Mouse (Mus musculus) Muller cell, postnatal 12 days (primary cell): ENCODE data around the gene Ptgdr.
"Not testable (repeated sequence)": the region's sequence is repeated elsewhere in the genome, so short reads cannot be mapped to it uniquely, and the experiment has no call there.

Source experiments
- DNase-seq: peaks from one replicate; pipeline ENCODE4 v3.0.0-alpha.2; 2015; ENCODE audit errors: inconsistent ontology term

Gene Ptgdr

GRCm38 (mm10) chr14:44858868-44859613, at the start of gene Ptgdr:
Gene Ptgdr (minus strand): TSS chr14:44859375.
- no peak for DNase-seq

DNA sequence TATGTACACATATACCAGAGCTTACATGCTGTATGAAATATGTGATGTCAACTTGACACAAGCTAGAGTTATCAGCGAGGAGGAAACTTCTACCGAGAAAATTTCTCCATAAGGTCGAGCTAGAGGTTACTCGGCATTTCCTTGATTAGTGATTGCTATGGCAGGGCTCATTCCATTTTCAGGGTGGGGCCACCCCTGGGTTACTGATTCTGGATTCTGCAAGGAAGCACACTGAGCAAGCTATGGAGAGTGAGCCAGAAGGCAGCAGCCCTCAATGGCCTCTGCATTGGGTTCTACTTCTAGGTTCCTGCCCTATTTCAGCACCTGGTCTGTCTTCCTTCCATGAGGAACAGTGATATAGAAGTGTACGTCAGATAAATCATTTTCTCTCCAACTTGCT, 48.6 kb upstream of the Ptgdr start:
- no peak for DNase-seq

DNA sequence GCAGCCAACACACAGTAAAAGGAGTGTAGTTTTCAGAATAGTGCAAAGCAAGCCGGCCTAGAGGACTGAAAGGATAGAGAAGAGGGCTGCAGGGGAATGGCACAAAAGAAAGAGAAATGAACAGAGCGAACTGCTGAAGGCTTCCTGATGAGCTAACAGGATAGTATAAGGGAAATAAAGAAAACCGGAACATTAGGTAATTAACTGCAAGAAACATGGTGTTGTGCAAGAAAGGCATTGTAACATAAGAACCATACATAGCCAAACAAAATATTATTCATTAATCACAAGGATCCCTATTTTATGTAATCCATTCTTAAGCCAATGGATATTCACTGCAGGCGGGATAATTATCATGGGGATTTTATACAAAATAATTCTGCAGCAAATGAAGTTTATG, 45.0 kb upstream of the Ptgdr start:
- no peak for DNase-seq

DNA sequence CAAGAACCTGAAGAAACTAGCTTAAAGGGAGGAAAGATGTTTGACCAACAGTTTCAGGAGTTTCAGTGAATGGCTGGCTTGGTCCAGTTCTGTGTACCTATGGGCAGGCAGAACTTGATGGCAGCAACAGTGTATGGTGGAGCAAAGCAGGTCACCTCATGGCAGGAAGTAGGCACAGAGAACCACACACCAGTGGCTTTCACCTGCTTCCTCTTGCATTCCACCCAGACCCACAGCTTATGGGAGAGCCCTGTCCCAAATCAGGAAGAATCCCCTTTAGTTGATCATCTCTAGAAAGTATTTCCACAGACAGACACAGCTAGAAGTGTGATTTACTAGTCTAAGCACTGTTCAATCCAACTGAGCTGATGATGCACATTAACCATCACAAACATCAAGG, 42.6 kb upstream of the Ptgdr start:
- DNase-seq = not testable (repeated sequence)

DNA sequence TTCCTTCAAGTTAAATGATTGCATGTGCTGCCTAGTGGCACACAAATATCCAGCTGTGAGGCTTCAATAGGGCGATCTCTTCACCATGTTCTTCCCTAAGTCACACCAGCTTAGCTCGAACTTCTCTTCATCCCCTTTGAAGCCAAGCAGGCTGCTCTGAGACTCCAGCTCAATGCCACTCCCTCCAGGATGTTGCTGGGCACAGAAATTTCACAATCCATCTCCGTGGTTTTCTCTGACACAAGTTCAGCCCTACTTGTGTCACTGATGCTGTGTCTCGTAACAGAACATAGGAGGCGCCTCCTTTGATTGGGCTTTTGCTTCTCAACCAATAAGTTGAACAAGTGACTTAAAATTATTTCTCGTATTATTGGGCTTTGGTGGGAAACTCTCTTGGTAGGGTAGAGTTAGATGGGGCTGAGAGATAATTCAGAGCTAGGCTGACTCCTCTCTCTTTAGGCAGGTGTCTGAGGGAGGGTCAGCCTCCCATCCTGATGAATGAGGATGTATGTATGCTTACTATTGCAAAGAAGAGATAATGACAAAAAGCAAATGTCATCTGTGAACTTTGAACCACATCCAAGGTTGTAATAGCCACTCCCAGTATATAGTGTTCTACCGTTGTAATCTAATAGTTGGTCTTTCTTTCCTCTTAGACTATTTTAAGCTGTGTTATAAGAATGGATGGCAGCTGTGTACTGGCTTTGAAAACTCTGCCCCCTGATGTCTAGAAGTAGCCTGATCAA, 32.4 kb upstream of the Ptgdr start:
- no peak for DNase-seq

GRCm38 (mm10) chr14:44869686-44870085, 10.5 kb upstream of the Ptgdr start:
- DNase-seq = no peak

DNA sequence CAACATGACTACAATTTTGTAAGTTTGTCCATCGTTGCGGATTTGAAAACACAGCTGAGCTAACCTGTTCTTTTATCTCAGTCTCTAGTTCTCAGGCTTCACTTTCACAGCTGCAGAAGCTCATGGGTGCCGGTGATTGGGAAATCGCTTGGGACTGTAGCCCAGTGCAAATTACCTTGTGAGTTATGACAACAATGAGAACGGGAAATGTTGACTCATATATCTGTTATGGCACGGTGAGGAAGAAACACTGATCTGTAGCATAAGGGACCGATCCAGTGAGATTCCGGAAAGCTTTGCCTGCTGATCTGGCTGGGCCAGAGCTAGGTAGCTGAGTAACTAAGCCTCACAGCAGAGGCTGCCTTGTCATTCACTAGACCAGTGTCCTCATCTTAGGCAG, 6.5 kb upstream of the Ptgdr start:
- DNase-seq = no peak

DNA sequence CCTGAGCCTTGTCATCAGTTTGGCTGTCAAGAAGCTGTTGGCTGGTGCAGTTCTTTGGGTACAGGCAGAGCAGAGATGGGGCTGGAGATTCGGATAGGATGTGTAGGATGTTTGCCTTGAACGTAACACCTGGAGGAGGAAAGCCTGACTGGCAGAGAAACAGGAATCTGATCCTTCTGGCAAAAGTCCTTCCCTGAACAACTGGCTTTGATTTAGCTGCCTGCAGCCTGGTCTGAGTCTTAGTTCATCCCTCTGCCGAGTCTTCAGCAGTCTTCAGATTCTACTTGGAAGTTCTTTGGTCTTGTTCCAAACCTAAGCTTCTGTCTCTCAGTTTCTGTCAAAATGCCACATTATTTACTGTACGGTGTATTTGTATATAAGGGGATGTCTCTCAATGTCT, 3.9 kb upstream of the Ptgdr start:
- no peak for DNase-seq

DNA sequence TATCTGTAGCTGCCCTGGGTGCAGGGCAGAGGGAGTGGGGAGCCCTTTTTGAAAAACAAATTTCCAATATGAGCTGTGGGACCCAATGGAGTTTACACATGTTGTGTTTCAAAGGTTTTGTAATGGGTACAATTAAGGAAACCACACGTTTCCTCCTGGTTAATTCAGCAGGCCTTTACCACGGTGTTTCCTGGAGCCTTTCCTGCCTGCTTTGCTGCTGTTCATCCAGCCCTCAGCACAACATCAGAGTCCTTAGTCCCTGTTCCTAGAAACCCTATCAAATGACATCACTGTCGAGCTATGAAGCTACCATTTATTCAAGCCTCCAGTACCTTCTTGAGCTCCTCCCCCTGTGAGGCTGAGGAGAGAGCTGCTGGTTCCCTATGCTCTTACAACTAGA, 2.0 kb upstream of the Ptgdr start:
- DNase-seq = no peak

DNA sequence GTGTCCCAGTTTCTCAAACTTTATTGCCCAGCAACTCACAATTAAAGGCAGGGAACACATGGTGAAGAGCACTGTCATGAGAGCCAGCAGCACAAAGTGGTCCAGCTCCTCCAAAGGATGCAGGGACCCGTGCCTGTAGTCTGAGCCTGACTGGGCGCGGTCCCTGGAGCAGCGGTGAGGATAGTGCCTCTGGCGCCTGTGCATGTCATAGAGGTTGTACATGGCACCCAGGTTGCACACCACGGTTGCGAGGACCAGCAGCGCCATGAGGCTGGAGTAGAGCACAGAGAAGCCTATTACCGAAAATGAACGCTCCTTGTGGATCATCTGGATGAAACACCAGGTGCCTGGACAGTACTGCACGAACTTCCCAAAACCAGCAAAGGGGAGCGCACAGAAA, 803 bp downstream of the Ptgdr start:
- no peak for DNase-seq

DNA sequence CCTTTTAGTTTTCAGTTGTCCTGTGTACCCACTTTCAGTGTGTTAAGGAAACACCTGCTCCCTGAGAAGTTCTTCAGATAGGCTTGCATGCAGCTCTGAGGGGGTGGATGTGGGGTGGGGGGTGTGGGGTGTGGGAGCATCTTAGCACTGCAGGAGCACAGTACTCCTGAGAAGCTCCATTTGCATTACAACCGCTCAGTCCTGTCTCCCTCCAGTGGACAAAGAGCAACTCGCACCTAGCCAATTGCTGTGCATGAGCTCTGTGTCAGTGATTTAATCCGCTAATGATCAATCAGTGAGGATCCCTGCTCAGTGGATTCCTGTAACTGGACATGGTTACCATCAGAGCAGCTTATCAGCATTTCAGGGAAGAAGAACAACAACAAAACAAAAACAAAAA, 8.5 kb downstream of the Ptgdr start:
- DNase-seq = not testable (repeated sequence)

DNA sequence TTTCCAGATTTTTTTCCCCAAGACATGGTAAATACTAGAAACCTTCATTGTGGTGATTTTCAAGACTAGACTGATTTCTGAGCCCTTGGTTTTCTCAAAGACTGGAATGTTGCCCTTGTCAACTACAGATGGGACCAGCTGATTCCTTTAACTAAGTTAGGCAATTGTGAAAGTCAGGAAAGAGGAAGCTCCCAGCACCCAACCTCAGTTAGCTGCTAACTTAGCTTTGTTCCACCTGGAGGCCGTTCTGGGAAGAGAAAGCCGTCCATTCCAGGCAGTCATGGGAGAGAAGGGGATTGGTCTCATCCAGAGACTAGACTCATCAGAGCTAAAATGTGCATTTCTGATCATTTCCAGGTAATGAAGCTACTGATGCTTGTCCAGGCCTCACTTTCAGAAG, 11.4 kb downstream of the Ptgdr start:
- no peak for DNase-seq

DNA sequence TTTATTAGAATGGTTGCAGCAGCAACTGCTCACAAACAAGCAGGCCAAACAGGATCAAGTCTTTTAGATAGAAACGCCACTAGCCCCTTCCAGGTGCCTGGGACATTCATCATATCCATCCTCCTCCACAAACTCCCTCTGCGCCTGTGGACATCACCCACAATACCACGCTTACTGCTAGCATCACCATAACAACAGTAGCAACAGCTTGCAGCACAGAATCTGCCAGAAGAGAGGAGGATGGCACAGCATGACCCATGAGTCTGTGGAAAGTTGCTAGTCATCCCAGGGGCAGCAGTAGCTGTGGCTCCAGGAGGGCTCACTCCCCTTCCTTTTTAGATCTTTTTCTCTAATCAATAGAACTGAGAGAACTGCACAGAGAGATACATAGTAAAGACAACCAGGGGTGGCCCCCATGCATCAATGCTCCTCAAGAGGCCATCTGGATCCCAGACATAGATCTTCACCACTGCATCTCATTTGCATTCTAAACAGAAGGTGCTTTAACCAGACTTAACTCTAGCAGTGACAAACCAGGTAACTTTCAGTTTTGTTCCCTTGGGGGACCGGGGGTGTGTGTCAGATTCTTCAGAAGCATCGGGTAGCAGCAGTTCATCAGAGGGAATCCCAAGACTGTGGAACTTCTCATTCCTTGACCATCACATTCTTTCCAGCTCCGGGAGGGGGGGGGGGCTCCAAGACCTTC, 12.5 kb downstream of the Ptgdr start:
- no peak for DNase-seq

DNA sequence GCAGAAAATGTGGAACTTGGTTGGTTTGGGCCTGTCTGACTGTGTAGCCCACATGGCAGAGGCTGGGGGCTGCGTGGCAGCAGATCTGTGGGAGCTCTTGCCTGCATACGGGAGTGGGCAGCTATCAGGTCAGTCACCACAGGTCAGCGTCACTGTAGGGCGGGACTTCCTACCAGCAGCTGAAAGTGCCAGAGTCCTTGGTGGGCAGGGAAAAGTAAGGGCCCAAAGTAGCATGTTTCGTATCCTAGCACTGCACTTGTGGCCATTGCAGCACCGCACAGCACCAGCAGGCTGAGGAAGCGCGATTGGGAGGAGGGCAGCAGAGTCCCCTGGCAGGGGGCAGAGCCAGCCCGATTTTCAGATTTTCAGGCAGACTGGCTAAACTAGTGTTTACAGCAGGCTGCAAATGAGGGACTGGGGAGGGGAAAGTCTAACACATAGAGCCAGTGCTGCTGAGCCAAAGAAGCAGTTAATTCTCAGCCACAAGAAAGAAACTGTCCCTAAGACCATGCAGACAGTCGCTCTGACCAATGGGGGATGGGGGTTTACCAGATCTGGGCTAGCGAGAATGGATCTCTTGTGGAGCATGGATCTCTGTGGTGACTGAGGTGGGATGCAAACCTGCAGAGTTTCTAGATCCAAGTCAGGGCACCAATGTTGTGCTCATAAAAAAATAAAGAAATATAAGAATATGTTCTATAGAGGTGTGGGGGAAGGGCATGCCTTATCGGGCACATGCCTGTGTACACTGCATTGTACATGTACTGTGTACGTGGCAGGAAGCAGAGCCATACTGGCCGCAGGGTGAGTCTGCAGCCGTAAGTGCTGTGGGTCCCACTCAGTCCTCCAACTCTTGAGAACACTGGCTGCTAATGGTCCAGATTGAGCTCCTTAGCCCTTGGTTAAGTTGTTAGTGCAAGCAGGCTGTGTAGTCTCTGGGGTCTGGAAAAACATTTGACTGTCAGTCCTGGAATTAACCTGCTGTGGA, 15.1 kb downstream of the Ptgdr start:
- no peak for DNase-seq

GRCm38 (mm10) chr14:44838685-44839084, 20.5 kb downstream of the Ptgdr start:
- no peak for DNase-seq

DNA sequence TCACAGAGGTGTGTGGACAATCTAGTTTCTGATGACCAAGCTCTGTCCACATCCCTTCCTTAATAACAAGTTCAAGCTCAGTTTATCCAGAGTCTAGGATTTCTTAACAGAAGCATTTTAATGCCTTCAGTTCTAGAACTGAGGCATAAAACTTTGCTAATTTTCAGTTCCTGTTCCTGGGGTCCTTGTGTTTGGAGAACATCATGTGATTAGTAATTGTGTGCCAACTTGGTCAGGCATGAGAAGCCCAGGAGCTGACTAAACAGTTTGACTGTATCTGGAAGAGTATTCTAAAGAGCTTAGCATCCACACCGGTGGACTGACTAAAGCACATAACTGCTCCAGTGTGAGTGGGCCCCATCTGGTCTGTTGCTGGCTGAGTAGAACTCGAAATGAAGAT, 24.0 kb downstream of the Ptgdr start:
- DNase-seq = no peak

- not testable (repeated sequence) for DNase-seq
These were observed 25.0 kb downstream of the Ptgdr start for GRCm38 (mm10) chr14:44834134-44834533.

- not testable (repeated sequence) for DNase-seq
These were observed 26.1 kb downstream of the Ptgdr start for GRCm38 (mm10) chr14:44833096-44833495.

DNA sequence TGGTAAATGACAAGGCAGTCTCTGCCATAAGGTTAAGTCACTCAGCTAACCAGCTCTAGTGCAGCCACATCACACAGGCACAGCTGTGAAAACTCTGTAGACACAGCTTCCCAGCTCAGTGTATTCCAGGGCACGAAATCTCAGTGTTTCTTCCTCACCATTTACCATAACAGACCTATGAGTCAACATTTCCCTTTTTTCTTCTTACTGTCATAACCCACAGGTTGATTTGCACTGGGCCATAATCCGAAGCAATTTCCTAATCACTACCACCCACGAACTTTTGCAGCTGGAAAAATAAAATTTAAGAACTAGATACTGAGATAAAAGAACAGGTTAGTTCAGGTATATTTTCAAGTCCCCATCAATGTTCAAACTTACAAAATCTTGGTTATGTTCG, 31.4 kb downstream of the Ptgdr start:
- DNase-seq = no peak

GRCm38 (mm10) chr14:44821177-44822057, 37.8 kb downstream of the Ptgdr start:
- DNase-seq = no peak
